10 mouse cellular contexts compared by ENCODE assay signal in genomic region chr12:55600503-55600994, GRCm38 (mm10). TPM values are rescaled to one million over a fixed set of nuclear protein-coding genes. Genes with fewer than 3 reads are reported as not detected.
DNase-seq lines count a peak whose midpoint lies in the region; ATAC-seq and TF ChIP-seq lines count a peak whose summit lies in the region.
"Had no signal": no experiment of that assay in that cellular context is flagged by ENCODE, and none has a peak within 500 bp of the region (broad histone marks: within the 10 kb centered on the region; RNA-seq: fewer than 3 reads in every experiment).

No protein-coding gene starts in this region.

- peaks cover 3% of the 10 kb centered on the region; the same call in 1 of the 2 replicates for H3K36me3 ChIP-seq in heart, embryonic 10.5 days
- no peaks in the 10 kb centered on the region for H3K36me3 ChIP-seq in ES-E14 (ENCODE audit: control insufficient read depth, insufficient read depth, low read length, poor library complexity, severe bottlenecking)
- no peaks in the 10 kb centered on the region for H3K36me3 ChIP-seq in liver, embryonic 16.5 days (ENCODE audit: control insufficient read depth, insufficient read depth)

- peak overlapping the region; percentile 65 for H3K4me2 ChIP-seq in liver, embryonic 16.5 days (ENCODE audit: low read depth, low read length)

- WGBS in heart, embryonic 10.5 days = 2% methylated on average over 42 of the region's 42 CpGs
- WGBS in liver, embryonic 16.5 days (ENCODE audit: insufficient replicate concordance) = 7% methylated on average over 42 of the region's 42 CpGs

- in situ Hi-C loops in ES-E14 (cut with MboI; ENCODE audit: low sequenced_read_pairs in 2 of 2, unreplicated experiment in 2 of 2) = no loop called here

- peak overlapping the region; percentile 65 for H3K4me3 ChIP-seq in heart, embryonic 10.5 days
- peak overlapping the region; percentile 47 to 56 for H3K4me3 ChIP-seq in ES-E14 (ENCODE audit: insufficient read depth in 1 of 2, low read depth in 1 of 2, low read length in 2 of 2, poor library complexity in 1 of 2, severe bottlenecking in 1 of 2)
- H3K4me3 ChIP-seq in liver, embryonic 16.5 days (ENCODE audit: low read depth, low read length) = peak overlapping the region; percentile 17; the same call in 1 of the 2 replicates

- no peaks in the 10 kb centered on the region for H3K9me3 ChIP-seq in heart, embryonic 10.5 days
- H3K9me3 ChIP-seq in ES-E14 (ENCODE audit: control insufficient read depth, insufficient read depth, low read depth, low read length) = no peaks in the 10 kb centered on the region
- no peaks in the 10 kb centered on the region for H3K9me3 ChIP-seq in liver, embryonic 16.5 days (replicated peaks; ENCODE audit: control insufficient read depth, low read length)

- no peak overlapping the region for H3K27ac ChIP-seq in heart, embryonic 10.5 days
- no peak overlapping the region for H3K27ac ChIP-seq in ES-E14 (ENCODE audit: insufficient read depth, low read depth, low read length, poor library complexity, severe bottlenecking)
- no peak overlapping the region for H3K27ac ChIP-seq in liver, embryonic 16.5 days (ENCODE audit: low read length)

- no peak for DNase-seq in heart, embryonic 10.5 days (ENCODE audit: low spot score)
- no peak for DNase-seq in heart, adult 9 months (ENCODE audit: low spot score in 2 of 2)
- DNase-seq in ES-E14 (ENCODE audit: low read depth, low spot score) = no peak
- no peak for DNase-seq in urinary bladder, adult 18-20 months (ENCODE audit: low spot score in 2 of 2)
- no peak for DNase-seq in spleen, adult 18-20 months
- DNase-seq in T-cell, adult 2 months (ENCODE audit: low spot score) = no peak
- DNase-seq: cerebellum, adult 9-10 months had no signal

- H3K4me1 ChIP-seq in heart, embryonic 10.5 days = peaks cover 21% of the 10 kb centered on the region
- no peaks in the 10 kb centered on the region for H3K4me1 ChIP-seq in ES-E14 (ENCODE audit: control insufficient read depth in 2 of 2, insufficient read depth in 2 of 2, low read length in 2 of 2, poor library complexity in 1 of 2)
- peaks cover 10% of the 10 kb centered on the region for H3K4me1 ChIP-seq in liver, embryonic 16.5 days (ENCODE audit: control insufficient read depth, low read depth, low read length)

- ATAC-seq in granulocyte monocyte progenitor cell, adult 5-6 weeks (replicated peaks; ENCODE audit: poor library complexity, severe bottlenecking) = peak; percentile 23; the same call in 1 of the 2 replicates
- no peak for ATAC-seq in liver, embryonic 16.5 days (ENCODE audit: low read depth)

- H3K27me3 ChIP-seq in heart, embryonic 10.5 days (ENCODE audit: insufficient read depth, poor library complexity, severe bottlenecking) = peaks cover 69% of the 10 kb centered on the region
- H3K27me3 ChIP-seq in liver, embryonic 16.5 days (ENCODE audit: control insufficient read depth, insufficient read depth, low read depth, low read length) = peaks cover 45% of the 10 kb centered on the region

- H3K9ac ChIP-seq in ES-E14 (ENCODE audit: insufficient read depth, low read depth, low read length, poor library complexity, severe bottlenecking) = no peak overlapping the region; the same call in 1 of the 2 replicates
- H3K9ac ChIP-seq in liver, embryonic 16.5 days (ENCODE audit: low read depth, low read length) = no peak overlapping the region

TF ChIP-seq in ES-E14, 5 proteins besides CTCF, POLR2A, EP300 and RAD21:
- no peak for TF ChIP-seq CHD2 (IDR thresholded peaks at IDR 0.05; ENCODE audit: low read depth, low read length)
- no peak for TF ChIP-seq MAFK (IDR thresholded peaks at IDR 0.05; ENCODE audit: insufficient read depth, low read depth, low read length)
- no peak for TF ChIP-seq ZNF384 (IDR thresholded peaks at IDR 0.05; ENCODE audit: low read depth, low read length)
- no peak for TF ChIP-seq ZC3H11A (IDR thresholded peaks at IDR 0.05; ENCODE audit: borderline replicate concordance, low read depth, low read length)
- no peak for TF ChIP-seq HCFC1 (IDR thresholded peaks at IDR 0.05; ENCODE audit: borderline replicate concordance, insufficient read depth, low read length)

RNA-seq across cellular contexts. Expression of gene Insm2, which starts 1.3 kb away (rescaled TPM):
- polyA plus RNA-seq in heart, embryonic 10.5 days (2016; fragmentation: Nextera tagmentation; extraction: Ambion mirVana) = 0.06 TPM in 1 of 2 replicates, not detected in the other
- total RNA-seq in ES-E14 (2012; rRNA removed) = 0.16 TPM in 1 of 2 replicates, not detected in the other
- not detected in 2 replicates for total RNA-seq in granulocyte monocyte progenitor cell, adult 5-6 weeks (2014; fragmentation: Nextera tagmentation)
- not detected in 2 replicates for total RNA-seq in granulocyte monocyte progenitor cell, adult 5-6 weeks (2017)
- polyA plus RNA-seq in liver, embryonic 16.5 days (2015; fragmentation: Nextera tagmentation; extraction: Ambion mirVana) = not detected in 2 replicates
- total RNA-seq: liver, adult 2 months had no signal
- polyA plus RNA-seq: liver, adult 2 months had no signal

RNA-seq across cellular contexts. Expression of gene Aldoart2, which starts 35.5 kb away (rescaled TPM):
- 0.09 TPM in 1 of 2 replicates, not detected in the other for polyA plus RNA-seq in heart, embryonic 10.5 days (2016; fragmentation: Nextera tagmentation; extraction: Ambion mirVana)
- total RNA-seq in ES-E14 (2012; rRNA removed) = 0.13 and 0.21 TPM in 2 replicates
- total RNA-seq in granulocyte monocyte progenitor cell, adult 5-6 weeks (2014; fragmentation: Nextera tagmentation) = not detected in 2 replicates
- total RNA-seq in granulocyte monocyte progenitor cell, adult 5-6 weeks (2017) = not detected in 2 replicates
- not detected in 2 replicates for polyA plus RNA-seq in liver, embryonic 16.5 days (2015; fragmentation: Nextera tagmentation; extraction: Ambion mirVana)
- total RNA-seq: liver, adult 2 months had no signal
- polyA plus RNA-seq: liver, adult 2 months had no signal
